Mouse (Mus musculus): ENCODE data around the gene Slc34a3. TPM values are rescaled to one million over a fixed set of nuclear protein-coding genes. Genes with fewer than 3 reads are reported as not detected.

Gene Slc34a3
- total RNA-seq, 1 experiment, result 0.67 TPM

DNA sequence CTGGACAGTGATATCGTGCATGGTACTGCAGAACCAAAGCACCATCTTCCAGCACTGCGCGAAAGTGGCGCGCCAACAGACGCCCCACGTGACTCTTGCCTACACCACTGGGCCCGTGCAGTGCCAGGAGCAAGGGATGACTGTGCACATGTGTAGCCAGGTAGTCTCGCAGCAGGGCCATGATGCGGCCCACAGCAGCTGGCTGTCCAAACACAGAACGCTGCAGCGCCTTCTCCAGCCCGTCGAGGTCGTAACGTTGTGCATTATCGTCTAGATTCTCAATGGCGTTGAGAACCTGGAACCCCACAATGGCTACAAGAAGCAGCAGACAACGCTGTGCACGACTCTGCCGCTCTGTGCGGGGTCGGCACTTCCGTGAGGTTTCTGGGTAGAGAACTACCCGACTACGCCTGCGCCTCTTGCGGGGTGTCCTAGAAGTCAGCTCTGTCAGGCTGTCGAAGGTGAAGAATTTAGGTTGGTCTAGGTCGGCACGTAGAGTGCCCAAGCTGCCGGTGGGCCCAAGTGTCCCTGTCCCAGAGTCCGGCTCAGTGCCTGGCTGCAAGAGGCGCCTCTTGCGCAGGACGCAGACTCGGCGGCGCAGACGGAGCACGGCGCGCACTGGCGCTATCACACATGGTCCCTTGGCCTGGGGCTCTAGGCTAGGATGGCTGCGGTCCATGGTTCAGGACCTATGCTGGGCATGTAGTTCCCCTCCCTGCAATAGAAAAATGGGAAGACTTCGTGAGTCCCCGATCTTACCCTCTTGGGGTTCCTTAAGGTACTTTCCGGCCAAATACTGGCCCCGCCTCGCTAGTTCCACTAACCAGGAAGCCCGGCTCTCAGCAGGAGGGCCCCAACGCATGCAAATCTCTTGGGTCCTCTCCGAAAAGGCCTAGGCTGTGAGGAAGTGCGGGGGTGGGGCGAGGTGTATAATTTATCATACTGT lies 38.7 kb downstream of the Slc34a3 start:
- in situ Hi-C loops (cut with MboI; ENCODE audit: low sequenced_read_pairs in 2 of 2, unreplicated experiment in 2 of 2), result no loop called here

DNA sequence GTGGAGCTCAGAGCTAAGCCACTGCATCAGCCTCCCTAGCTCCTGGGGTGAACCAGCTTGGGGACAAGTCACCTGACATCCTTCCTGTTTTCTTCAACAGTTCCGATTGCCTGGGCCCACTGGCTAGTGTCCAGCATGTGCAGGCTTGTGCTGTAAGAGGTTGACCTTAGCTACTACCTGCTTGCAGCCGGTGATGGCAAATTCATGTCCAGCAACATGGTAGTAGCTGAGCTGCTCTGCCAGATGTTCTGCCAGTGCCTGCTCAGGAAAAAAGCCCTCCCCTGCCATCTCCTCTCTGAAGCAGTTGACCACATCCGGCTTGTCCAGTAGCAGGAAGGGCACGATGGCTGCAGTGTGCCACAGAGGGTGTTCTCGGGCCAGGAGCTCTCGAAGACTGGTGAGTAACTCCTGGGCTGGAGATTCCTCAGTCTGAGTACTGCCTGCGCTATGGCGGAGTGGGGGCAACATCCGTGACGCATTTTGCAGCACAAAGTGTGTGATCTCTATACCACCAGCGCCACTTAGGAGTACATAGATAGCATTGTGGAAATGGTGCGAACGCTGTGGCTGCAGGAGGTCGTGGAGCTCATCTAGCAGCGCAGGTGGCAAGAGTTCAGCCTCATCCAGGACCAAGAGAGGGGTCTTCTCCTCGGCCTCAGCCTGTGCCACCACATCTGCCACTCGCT lies 39.5 kb downstream of the Slc34a3 start:
- TF ChIP-seq CHD2 (IDR thresholded peaks at IDR 0.05; ENCODE audit: low read depth, low read length) (no peak), MAFK (IDR thresholded peaks at IDR 0.05; ENCODE audit: insufficient read depth, low read depth, low read length) (no peak), ZNF384 (IDR thresholded peaks at IDR 0.05; ENCODE audit: low read depth, low read length) (no peak), HCFC1 (IDR thresholded peaks at IDR 0.05; ENCODE audit: borderline replicate concordance, insufficient read depth, low read length) (no peak), ZC3H11A (IDR thresholded peaks at IDR 0.05; ENCODE audit: borderline replicate concordance, low read depth, low read length) (no peak)
- Histone ChIP-seq H3K27ac (ENCODE audit: insufficient read depth, low read depth, low read length, poor library complexity, severe bottlenecking) (no peak overlapping the region), H3K4me3 (ENCODE audit: insufficient read depth in 1 of 2, low read depth in 1 of 2, low read length in 2 of 2, poor library complexity in 1 of 2, severe bottlenecking in 1 of 2) (peak overlapping the region; percentile 66 to 67), H3K4me1 (ENCODE audit: control insufficient read depth in 2 of 2, insufficient read depth in 2 of 2, low read length in 2 of 2, poor library complexity in 1 of 2) (peaks cover 2 to 22% of the 10 kb centered on the region in 2 experiments; a peak in 2 of 4 replicates), H3K9me3 (ENCODE audit: control insufficient read depth, insufficient read depth, low read depth, low read length) (no peaks in the 10 kb centered on the region), H3K36me3 (ENCODE audit: control insufficient read depth, insufficient read depth, low read length, poor library complexity, severe bottlenecking) (peaks cover 4% of the 10 kb centered on the region; the same call in 1 of the 2 replicates), H3K9ac (ENCODE audit: insufficient read depth, low read depth, low read length, poor library complexity, severe bottlenecking) (peak overlapping the region; percentile 72; the same call in 1 of the 2 replicates)
- in situ Hi-C loops (cut with MboI; ENCODE audit: low sequenced_read_pairs in 2 of 2, unreplicated experiment in 2 of 2), result no loop called here
- no peak for DNase-seq (ENCODE audit: low read depth, low spot score)

More for the DNA sequence above, 38.7 kb downstream of the Slc34a3 start:
- Histone ChIP-seq H3K4me3 (ENCODE audit: insufficient read depth in 1 of 2, low read depth in 1 of 2, low read length in 2 of 2, poor library complexity in 1 of 2, severe bottlenecking in 1 of 2) (peak overlapping the region; percentile 66 to 67), H3K27ac (ENCODE audit: insufficient read depth, low read depth, low read length, poor library complexity, severe bottlenecking) (peak overlapping the region; percentile 45; the same call in 1 of the 2 replicates), H3K36me3 (ENCODE audit: control insufficient read depth, insufficient read depth, low read length, poor library complexity, severe bottlenecking) (peaks cover 13% of the 10 kb centered on the region), H3K9me3 (ENCODE audit: control insufficient read depth, insufficient read depth, low read depth, low read length) (no peaks in the 10 kb centered on the region), H3K4me1 (ENCODE audit: control insufficient read depth in 2 of 2, insufficient read depth in 2 of 2, low read length in 2 of 2, poor library complexity in 1 of 2) (peaks cover 2 to 22% of the 10 kb centered on the region in 2 experiments; a peak in 2 of 4 replicates), H3K9ac (ENCODE audit: insufficient read depth, low read depth, low read length, poor library complexity, severe bottlenecking) (peak overlapping the region; percentile 72)
- no peak for DNase-seq (ENCODE audit: low read depth, low spot score)
- no peak for TF ChIP-seq ZC3H11A (IDR thresholded peaks at IDR 0.05; ENCODE audit: borderline replicate concordance, low read depth, low read length)
- TF ChIP-seq CHD2 (IDR thresholded peaks at IDR 0.05; ENCODE audit: low read depth, low read length), result no peak
- no peak for TF ChIP-seq ZNF384 (IDR thresholded peaks at IDR 0.05; ENCODE audit: low read depth, low read length)
- TF ChIP-seq MAFK (IDR thresholded peaks at IDR 0.05; ENCODE audit: insufficient read depth, low read depth, low read length), result no peak
- no peak for TF ChIP-seq HCFC1 (IDR thresholded peaks at IDR 0.05; ENCODE audit: borderline replicate concordance, insufficient read depth, low read length)

DNA sequence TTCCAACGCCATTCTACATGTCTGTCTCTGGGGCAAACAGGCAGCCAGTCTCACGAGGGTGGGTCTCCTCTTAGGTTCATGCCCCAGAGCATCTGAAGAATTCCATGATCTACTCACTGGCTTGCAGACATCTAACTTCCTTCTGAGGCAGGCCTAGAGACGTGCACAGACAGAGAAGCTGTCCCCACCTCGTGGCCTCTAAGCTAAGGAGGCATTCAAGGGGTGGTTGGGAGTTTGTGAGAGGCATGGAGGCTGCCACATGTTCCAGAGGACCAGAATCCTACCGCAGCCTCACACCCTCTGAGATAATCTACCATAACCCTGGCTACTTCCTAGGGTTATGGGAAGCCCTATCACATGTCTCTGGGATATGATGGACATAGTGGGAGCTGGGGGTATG lies 40.2 kb downstream of the Slc34a3 start:
- no peak for TF ChIP-seq ZC3H11A (IDR thresholded peaks at IDR 0.05; ENCODE audit: borderline replicate concordance, low read depth, low read length)
- no peak for TF ChIP-seq CHD2 (IDR thresholded peaks at IDR 0.05; ENCODE audit: low read depth, low read length)
- no peak for TF ChIP-seq MAFK (IDR thresholded peaks at IDR 0.05; ENCODE audit: insufficient read depth, low read depth, low read length)
- no peak for TF ChIP-seq ZNF384 (IDR thresholded peaks at IDR 0.05; ENCODE audit: low read depth, low read length)
- TF ChIP-seq HCFC1 (IDR thresholded peaks at IDR 0.05; ENCODE audit: borderline replicate concordance, insufficient read depth, low read length), result no peak
- Histone ChIP-seq H3K4me3 (ENCODE audit: insufficient read depth in 1 of 2, low read depth in 1 of 2, low read length in 2 of 2, poor library complexity in 1 of 2, severe bottlenecking in 1 of 2) (no peak overlapping the region), H3K9ac (ENCODE audit: insufficient read depth, low read depth, low read length, poor library complexity, severe bottlenecking) (peak overlapping the region; percentile 12; the same call in 1 of the 2 replicates)

DNA sequence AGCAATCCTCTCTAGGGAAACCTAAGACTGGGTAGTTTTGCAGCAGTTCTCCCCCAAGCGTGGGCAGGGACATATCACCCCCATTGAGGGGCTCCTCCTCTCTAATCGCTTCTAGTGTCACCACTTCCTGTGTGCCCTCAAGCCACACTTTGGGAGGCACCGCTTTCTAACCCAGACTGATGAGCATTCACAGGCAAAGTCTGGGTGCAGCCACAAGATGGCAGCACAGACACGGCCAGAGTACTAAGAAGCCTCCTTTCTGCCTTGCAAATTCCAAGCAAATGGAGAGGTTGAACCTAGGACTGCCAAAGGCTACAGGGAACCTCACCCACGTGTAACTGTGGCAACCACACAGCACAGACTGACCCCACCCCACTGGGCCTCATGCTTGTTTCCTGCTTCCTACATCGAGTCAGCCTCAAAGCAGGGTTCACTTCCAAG lies 40.8 kb downstream of the Slc34a3 start:
- no peak overlapping the region for H3K27ac ChIP-seq (ENCODE audit: insufficient read depth, low read depth, low read length, poor library complexity, severe bottlenecking)
- TF ChIP-seq CHD2 (IDR thresholded peaks at IDR 0.05; ENCODE audit: low read depth, low read length) (no peak), ZNF384 (IDR thresholded peaks at IDR 0.05; ENCODE audit: low read depth, low read length) (no peak), MAFK (IDR thresholded peaks at IDR 0.05; ENCODE audit: insufficient read depth, low read depth, low read length) (no peak), HCFC1 (IDR thresholded peaks at IDR 0.05; ENCODE audit: borderline replicate concordance, insufficient read depth, low read length) (no peak), ZC3H11A (IDR thresholded peaks at IDR 0.05; ENCODE audit: borderline replicate concordance, low read depth, low read length) (peak; percentile 82; the same call in 1 of the 2 replicates)
- peak overlapping the region; percentile 12; the same call in 1 of the 2 replicates for H3K9ac ChIP-seq (ENCODE audit: insufficient read depth, low read depth, low read length, poor library complexity, severe bottlenecking)
- in situ Hi-C loops (cut with MboI; ENCODE audit: low sequenced_read_pairs in 2 of 2, unreplicated experiment in 2 of 2), result no loop called here
- H3K36me3 ChIP-seq (ENCODE audit: control insufficient read depth, insufficient read depth, low read length, poor library complexity, severe bottlenecking), result peaks cover 3% of the 10 kb centered on the region; the same call in 1 of the 2 replicates
- peak; percentile 96 for DNase-seq (ENCODE audit: low read depth, low spot score)
- H3K9me3 ChIP-seq (ENCODE audit: control insufficient read depth, insufficient read depth, low read depth, low read length), result no peaks in the 10 kb centered on the region
- H3K4me3 ChIP-seq (ENCODE audit: insufficient read depth in 1 of 2, low read depth in 1 of 2, low read length in 2 of 2, poor library complexity in 1 of 2, severe bottlenecking in 1 of 2), result peak overlapping the region; percentile 9 to 35; a peak in 3 of 4 replicates
- peaks cover 2 to 22% of the 10 kb centered on the region in 2 experiments; a peak in 2 of 4 replicates for H3K4me1 ChIP-seq (ENCODE audit: control insufficient read depth in 2 of 2, insufficient read depth in 2 of 2, low read length in 2 of 2, poor library complexity in 1 of 2)

More for the DNA sequence above, 40.2 kb downstream of the Slc34a3 start:
- no peak for DNase-seq (ENCODE audit: low read depth, low spot score)
- Histone ChIP-seq H3K27ac (ENCODE audit: insufficient read depth, low read depth, low read length, poor library complexity, severe bottlenecking) (no peak overlapping the region), H3K4me1 (ENCODE audit: control insufficient read depth in 2 of 2, insufficient read depth in 2 of 2, low read length in 2 of 2, poor library complexity in 1 of 2) (peaks cover 2 to 22% of the 10 kb centered on the region in 2 experiments; a peak in 2 of 4 replicates), H3K36me3 (ENCODE audit: control insufficient read depth, insufficient read depth, low read length, poor library complexity, severe bottlenecking) (peaks cover 3% of the 10 kb centered on the region; the same call in 1 of the 2 replicates), H3K9me3 (ENCODE audit: control insufficient read depth, insufficient read depth, low read depth, low read length) (no peaks in the 10 kb centered on the region)
- in situ Hi-C loops (cut with MboI; ENCODE audit: low sequenced_read_pairs in 2 of 2, unreplicated experiment in 2 of 2), result no loop called here

Measured in ES-E14 (cell line).